Mouse (Mus musculus) erythroid progenitor cell, adult 5-6 weeks (primary cell): Measurements from ENCODE around the gene Hs3st1. TPM values are rescaled to one million over a fixed set of nuclear protein-coding genes. Genes with fewer than 3 reads are reported as not detected.

Experiments used
- ATAC-seq: replicated peaks from 2 replicates; pipeline ENCODE4 v1.8.0; 2016; ENCODE audit warnings: moderate number of reproducible peaks, mild to moderate bottlenecking, moderate TSS enrichment, inconsistent platforms; ENCODE audit not compliant: poor library complexity, low FRiP score, severe bottlenecking
- total RNA-seq, 2 experiments: library from RNA; stranded (forward) in 1 of 2; stranded (reverse) in 1 of 2; fragments of 150-400 nt in 1 of 2; fragments of 186-747, 209-891 nt in 1 of 2; gene quantifications; 2 replicates each; pipeline versions ENCODE4 v1.2.3 to v1.2.4; 2015 to 2017; ENCODE audit warnings: low replicate concordance in 2 of 2

The Hs3st1 gene
- total RNA-seq, 2 experiments from 2014 or later, result 0.45 TPM; not detected in 1

DNA sequence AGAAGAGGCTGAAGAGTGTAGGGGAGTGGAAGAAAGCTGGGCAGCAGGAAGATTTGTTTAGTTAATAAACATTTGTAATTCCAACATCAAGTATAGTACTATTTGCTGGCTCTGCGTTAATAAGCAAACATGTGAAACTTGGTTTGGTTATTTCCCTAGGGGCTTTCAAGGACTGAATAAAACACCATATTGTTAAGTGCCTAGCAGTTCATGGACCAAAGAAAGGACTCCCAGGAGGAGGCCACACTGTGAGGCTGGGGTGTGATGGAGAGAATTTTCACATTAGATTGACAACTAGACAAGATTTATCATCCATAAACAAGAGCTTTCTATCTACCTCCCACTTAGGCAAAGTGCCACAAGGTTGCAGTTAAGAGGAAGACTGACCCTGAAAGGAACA, 147.0 kb downstream of the Hs3st1 start:
- ATAC-seq, result no peak

DNA sequence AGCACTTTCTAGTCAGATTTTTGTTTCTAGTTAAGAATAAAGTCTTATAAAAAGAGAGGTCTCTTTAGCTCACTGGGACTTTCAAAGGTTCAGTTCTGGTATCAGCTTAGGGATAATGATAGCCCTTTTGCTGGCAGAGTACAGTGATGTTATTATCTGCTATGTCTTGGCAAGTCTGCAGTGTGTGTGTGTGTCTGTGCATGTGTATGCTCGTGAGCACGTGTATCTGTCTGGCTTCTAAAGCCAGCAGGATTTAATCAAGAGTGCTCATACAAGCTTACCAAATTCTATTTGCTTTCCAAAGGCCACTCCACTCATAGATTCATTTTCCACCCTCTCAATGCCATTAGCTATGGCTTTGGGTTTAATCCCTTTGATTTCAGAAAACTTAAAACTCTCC, 160.5 kb downstream of the Hs3st1 start:
- ATAC-seq, result no peak
